Mouse (Mus musculus): Measurements from ENCODE around the gene Tbxa2r.

The Tbxa2r gene

DNA sequence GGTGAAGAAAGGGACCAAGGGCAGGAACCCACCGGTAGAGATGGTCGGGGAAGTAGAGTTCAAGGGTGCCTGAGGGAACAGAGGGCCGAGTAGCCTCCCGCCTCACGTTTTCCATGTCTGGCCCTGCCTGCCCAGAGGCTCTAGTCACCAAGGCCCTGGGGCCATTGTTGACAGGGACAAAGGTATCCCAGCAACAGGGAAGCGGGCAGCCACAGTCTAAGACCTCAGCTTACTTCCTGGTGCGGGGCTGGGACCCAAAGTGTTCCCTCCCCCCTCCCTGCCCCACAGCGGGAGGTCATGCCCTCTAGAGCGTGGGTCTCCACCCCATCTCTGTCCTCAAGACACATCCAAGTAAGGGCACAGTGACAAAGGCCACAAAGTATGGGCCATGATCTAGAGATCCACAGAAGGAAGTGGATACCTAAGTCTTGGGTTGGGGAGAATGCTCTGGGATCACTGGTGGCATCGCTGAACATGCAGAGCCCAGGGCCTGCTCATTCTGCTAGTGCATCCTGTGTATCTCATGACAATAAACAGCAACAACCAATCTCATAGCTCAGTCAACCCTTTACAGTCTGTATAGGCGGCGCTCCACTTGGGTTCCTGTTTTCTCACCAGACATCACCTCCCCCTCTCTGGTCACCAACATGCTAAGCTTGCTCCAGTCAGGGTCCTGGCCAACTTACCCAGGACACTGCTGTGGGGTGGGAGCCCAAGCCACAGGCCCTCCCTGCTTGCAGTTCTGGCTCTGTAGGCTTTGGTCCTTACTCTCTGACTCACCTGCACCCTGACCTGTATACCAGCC lies 37.3 kb downstream of the Tbxa2r start, which contains the start of gene 4930404N11Rik:
TSS of gene 4930404N11Rik (minus strand) at position 145 of the 805 bp plus-strand sequence.
- DNase-seq (ENCODE audit: low read depth, low spot score) = peak; percentile 91

DNA sequence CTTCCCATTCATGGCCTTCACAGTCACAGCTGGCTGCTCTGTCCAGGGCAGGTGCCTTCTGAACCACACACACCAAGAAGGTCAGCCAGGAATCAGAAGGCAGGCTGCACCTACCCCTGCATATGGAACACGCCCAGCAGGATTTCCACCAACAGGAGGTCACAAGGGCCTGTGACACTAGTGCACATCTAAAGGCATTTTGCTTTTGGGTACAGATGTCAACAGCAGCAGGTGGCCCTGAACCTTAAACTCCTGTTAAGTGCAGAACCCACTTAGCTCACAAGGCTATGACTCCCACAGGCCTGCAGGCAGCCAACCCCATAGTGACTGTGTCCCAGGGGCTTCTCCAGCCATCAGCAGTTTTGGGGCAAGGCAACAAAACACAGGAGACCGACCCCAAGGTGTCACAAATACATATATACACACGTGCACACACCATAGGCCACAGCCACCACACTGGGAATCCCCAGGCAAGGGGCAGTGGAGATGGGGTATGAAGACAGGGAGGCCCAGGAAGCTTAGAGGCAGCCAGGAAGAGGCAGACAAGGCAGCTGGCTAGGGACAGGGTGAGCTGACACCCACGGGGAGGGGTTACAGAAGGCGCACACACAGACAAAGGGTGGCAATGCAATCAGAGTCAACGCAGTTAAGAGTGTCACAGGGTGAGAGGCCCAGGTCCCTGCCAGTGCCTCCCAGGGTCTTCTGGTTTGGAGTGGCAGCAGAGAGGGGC lies 38.1 kb downstream of the Tbxa2r start:
- DNase-seq (ENCODE audit: low read depth, low spot score) = no peak

DNA sequence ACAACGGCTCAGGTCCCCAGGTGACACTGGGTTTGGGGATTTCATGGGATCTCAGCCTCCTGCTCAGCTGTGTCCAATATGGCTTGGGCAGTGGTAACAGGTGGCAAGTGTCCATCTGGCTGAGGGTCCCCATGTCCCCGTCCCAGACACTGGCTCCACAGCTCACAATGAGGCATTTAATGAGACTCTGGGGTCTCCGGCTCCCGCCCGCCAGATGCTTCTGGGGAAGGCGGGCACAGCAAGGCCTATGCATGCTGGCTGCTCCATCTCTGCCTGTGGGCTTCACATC lies 38.6 kb downstream of the Tbxa2r start:
- DNase-seq (ENCODE audit: low read depth, low spot score) = no peak

DNA sequence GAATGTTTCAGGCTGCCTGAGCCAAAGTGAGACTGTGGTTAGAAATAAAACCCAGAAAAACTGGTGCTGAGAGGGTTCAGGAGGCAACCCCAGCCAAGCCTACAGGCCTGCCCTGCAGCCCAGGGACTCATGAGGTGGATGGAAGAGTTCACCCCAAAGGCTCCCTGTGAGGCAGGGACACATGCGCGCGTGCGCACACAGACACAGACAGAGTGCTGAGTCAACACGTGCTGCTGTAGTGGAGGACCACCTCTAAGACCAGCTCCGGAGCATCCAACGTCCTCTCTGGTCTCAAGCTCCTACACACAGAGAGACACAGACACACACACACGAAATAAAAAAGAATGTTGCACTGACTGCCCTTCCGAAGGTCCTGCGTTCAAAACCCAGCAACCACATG lies 46.8 kb downstream of the Tbxa2r start:
- DNase-seq (ENCODE audit: low read depth, low spot score) = no peak

DNA sequence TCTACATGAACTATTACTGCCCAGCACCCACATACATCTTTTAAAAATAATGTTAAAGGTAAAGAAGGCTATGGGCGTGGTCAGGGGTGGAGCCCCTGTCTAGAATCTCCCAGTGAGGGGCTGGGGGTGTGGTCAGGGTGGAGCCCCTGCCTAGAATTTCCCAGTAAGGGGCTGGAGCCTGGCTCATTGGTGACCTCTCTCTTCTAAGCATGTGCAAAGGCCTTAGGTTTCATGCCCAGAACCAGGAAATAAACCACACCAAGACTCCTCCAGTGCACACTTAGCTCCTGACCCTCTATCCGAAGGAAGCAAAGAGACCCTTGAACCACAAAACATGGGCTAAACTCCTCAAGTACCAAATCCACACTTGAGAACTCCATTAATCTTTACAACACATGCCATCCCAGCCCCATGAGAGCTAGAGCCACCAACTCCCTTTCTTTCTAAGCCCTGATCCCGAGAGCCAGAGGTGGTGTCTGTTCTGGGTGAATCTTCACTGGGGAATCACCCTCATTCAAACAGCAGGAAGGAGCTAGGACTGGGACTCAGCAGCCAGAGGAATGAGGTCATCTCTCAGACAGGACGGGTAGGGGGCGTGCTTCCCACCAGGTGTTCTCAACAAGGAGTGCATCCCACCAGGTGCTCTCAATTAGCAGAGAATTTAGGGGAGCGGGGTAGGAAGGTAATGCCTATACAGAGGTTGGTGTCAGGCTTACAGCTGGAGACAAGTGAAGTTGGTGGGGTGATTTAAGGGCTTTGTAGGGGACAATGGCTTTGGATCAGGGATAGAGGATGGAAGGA lies 48.2 kb downstream of the Tbxa2r start:
- peak; percentile 63 for DNase-seq (ENCODE audit: low read depth, low spot score)

DNA sequence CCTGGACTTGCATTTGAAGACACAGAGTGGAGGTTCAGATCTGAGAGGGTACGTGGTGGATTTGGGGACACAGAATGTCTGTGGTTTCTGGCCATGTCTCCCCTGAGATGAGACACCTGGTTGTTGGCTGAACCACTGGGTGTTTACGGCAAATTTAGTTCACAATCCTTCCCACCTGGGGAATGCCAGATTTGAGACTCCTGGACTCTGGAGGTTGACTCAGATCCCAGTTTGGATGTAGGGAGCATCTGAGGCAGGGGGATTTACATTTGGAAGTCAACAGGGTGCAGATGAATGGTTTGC lies 48.8 kb downstream of the Tbxa2r start:
- DNase-seq (ENCODE audit: low read depth, low spot score) = no peak

DNA sequence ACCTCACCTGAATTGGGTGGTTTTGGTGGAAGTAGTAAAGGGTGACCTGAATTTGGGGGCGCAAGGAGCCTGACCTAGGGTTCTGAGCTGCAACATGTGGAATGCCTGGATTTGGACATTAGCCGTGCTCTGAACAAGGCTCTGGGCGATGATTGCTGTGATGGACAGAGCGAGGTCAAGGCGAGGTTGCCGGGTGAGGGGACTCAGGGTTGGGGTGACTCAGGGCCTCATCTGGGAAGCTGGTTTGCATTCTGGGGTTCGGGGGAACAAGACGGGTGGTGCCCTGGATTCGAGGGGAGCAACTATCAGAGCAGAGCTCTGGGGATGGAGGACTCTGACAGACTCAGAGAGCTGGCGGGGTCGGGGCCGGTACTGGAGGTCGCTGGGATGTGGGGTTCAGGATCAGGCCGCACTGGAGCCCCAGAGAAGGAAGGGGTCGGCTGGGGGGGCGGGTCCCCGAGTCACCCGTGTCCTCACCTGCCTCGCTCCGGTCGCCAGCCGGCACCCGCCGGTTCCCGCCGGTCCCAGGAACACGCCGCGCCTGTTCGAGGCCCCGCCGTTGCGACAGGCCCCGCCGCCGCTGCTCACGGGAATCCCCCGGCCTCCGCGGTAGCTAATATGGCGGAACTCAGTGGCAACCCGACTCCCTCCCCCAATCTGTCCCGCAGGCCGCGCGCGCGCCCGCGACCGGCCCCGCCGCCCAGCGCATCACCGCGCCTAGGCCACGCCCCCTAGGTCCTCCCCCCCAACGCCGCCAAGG lies 49.4 kb downstream of the Tbxa2r start, which contains the start of gene Fzr1:
TSS of gene Fzr1 (minus strand) at position 724 of the 760 bp plus-strand sequence.
- DNase-seq (ENCODE audit: low read depth, low spot score) = no peak

DNA sequence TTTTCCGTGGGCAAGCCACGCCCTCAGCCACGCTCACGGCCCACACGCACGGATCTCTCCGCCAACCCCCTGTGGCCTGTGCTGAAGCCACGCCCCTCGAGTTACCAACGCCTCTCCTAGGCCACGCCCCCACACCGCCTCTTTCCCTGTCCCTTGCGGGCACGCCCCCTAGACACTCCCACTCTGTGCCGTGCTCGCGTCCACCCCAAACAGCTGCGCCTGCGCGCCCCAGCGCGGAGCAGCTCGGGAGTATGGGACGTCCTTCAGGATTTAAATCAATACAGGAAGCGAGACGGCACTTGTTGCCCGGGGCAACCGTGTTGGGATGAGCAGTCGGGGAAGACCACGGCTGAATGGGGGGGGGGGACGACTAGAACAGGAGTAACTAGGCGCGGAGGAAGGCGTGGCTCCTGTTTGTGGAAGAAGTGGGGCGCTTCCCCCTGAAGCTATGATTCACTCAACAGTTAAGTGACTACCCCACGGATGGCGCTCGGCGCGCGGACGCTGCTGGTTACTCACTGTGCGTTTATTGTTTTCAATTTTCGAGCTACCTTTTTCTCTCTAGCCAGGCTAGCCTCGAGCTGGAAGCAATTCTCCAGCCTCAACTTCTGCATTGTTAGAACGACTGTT lies 50.1 kb downstream of the Tbxa2r start:
- DNase-seq (ENCODE audit: low read depth, low spot score) = peak; percentile 100

DNA sequence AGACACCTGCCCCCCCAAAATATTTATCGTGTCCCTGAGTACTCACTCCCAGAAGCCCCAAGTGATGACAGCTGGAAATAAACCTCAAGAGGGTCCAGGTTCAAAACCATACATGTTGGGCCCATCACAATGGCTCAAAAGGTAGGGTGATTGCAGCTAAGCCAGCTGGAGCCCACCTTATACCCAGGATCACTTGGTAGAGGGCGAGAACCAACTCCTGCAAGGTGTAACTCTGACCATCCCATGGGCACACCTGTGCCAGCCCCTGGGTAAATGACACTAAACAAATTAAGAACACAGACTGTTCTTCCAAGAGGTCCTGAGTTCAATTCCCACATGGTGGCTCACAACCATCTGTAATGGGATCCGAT lies 50.6 kb downstream of the Tbxa2r start:
- DNase-seq (ENCODE audit: low read depth, low spot score) = no peak

DNA sequence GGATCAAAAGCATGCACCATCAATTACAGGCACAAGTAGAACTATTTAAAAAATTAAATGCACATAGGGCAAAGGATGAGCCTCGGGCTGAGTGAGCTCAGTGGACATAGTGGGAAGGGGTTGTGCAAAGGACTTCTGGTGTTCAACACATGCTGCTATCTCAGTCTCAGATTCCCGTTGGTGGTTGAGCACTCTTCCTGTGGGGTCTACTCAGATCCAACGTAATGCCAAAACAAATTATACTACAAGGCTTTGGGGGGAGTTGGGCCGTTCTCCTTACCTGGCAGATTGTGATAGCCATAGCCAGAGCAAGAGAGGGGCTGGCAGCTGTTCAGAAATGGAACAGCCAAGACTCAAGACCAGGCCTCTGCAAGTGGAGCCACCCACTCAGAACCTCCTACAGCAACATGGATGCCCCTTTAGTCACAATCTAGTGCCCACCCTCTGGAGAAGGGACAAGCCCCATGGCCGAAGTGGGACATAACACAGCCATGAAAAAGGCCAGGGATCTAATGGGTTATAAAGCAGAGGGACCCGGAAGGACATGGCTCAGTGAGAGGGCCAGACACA lies 51.4 kb downstream of the Tbxa2r start:
- DNase-seq (ENCODE audit: low read depth, low spot score) = no peak

DNA sequence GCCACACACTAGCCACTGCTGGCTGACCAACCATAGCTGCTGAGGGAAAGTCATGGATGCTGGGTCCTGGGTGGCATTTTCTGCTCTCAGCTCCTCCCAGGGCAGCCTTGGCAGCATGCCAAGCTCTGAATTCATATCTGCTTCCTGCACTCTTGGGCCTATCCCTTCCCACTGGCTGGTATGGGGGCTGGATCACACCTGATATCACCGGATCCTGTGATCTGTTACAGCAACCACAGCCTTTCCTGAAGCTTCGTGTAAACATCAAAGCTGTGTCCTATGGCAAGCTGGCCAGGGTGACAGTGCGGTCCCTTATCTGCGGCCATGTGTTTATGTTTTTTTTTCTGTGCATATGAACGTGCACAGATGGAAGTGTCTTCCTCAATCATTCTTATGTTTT lies 53.5 kb downstream of the Tbxa2r start:
- DNase-seq (ENCODE audit: low read depth, low spot score) = no peak

DNA sequence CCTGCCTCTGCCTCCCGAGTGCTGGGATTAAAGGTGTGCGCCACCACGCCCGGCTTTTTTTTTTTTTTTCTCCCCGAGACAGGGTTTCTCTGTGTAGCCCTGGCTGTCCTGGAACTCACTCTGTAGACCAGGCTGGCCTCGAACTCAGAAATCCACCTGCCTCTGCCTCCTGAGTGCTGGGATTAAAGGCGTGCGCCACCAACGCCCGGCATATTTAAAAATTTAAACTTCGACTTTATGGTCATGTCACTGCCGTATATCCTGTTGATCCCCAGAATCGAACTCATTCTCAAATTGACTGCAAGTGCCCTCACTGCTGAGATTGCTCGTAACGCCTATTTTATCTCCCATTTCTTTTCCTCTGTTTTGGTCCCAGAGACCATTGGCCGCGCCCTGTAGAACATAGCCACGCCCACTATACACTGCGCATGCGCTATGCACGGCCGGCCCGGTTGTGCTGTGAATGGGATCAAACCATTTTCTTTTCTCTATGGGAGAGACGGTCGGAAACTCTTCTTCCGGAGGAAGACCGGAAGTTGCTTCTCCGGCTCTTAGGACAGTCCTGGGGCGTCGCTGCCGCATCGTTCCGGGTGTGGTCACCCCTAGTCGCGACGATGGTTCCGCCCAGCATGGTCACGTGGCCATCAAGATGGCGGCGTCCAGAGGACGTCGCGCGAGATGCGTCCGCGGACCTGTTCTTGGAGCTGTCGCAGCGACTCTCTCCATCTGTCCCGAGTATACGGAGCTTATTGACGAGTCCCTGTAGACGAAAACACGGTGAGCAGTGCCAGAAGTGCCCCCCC lies 55.5 kb downstream of the Tbxa2r start, which contains the start of the genes Dohh and Gm48551:
TSS of gene Dohh (plus strand) at position 627 of the 803 bp plus-strand sequence.
TSS of gene Gm48551 (plus strand) at position 665 of the 803 bp plus-strand sequence.
- DNase-seq (ENCODE audit: low read depth, low spot score) = peak; percentile 100

DNA sequence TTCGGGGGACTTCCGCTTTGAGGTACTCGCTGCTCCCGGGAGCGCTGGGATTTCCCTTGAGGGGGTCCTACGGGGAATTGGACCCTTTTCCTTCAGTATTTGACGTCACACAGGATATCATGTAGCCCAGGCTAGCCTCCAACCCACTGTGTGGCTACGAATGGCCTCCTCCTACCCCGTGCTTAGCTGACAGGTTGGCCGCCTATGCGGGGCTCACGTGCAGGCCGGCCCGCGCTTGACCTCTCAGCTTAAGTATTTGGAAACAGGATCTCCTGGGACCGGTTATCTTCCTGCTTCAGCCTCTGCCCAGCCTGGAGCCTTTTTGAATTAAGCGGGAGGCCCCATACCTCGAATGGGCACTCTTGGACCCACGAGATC lies 56.1 kb downstream of the Tbxa2r start:
- no peak for DNase-seq (ENCODE audit: low read depth, low spot score)
